Mouse (Mus musculus) MEL (cell line): ENCODE measurements around the gene Cdkn1a. TPM values are rescaled to one million over a fixed set of nuclear protein-coding genes. Genes with fewer than 3 reads are reported as not detected.
A peak's percentile ranks its signal among the peaks of the same experiment; 100 is the strongest.

Experiments used
- DNase-seq: peaks from one replicate; pipeline ENCODE4 v3.0.0; 2011; ENCODE audit warnings: low read depth, low spot score
- H3K27ac ChIP-seq: 2 replicates; pipeline ENCODE4 v1.5.1; 2012; ENCODE audit warnings: low read depth, mild to moderate bottlenecking, control low read depth, low read length, moderate library complexity; ENCODE audit not compliant: control insufficient read depth
- H3K27me3 ChIP-seq, 2 experiments: fragments of 150-350 bp in 1 of 2; sonication (generic) in 1 of 2; 2 replicates each; pipeline ENCODE4 v1.6.1; 2012; ENCODE audit warnings: low read length in 2 of 2, mild to moderate bottlenecking in 2 of 2, improper control_type of control experiment in 1 of 2, moderate library complexity in 1 of 2; ENCODE audit not compliant: insufficient read depth in 2 of 2, control insufficient read depth in 1 of 2
- H3K36me3 ChIP-seq, 2 experiments: 2 replicates each; pipeline ENCODE4 v1.6.1; 2012 to 2014; ENCODE audit warnings: low read length in 2 of 2, improper control_type of control experiment in 1 of 2, inconsistent platforms in 1 of 2, mild to moderate bottlenecking in 1 of 2; ENCODE audit not compliant: insufficient read depth in 2 of 2, control insufficient read depth in 1 of 2
- H3K4me1 ChIP-seq, 2 experiments: fragments of 150-350 bp in 1 of 2; sonication (generic) in 1 of 2; 2 replicates each; pipeline ENCODE4 v1.6.1; 2012; ENCODE audit warnings: low read length in 2 of 2, improper control_type of control experiment in 1 of 2, mild to moderate bottlenecking in 1 of 2; ENCODE audit not compliant: insufficient read depth in 2 of 2, control insufficient read depth in 1 of 2
- H3K4me3 ChIP-seq, 2 experiments: fragments of 150-350 bp in 1 of 2; sonication (generic) in 1 of 2; 2 replicates each; pipeline ENCODE4 v1.5.1; 2012; ENCODE audit warnings: low read depth in 2 of 2, low read length in 2 of 2, mild to moderate bottlenecking in 2 of 2, moderate library complexity in 2 of 2, control low read depth in 1 of 2, improper control_type of control experiment in 1 of 2; ENCODE audit not compliant: control insufficient read depth in 1 of 2, insufficient read depth in 1 of 2
- H3K79me2 ChIP-seq: 2 replicates; pipeline ENCODE4 v1.6.1; 2012; ENCODE audit warnings: mild to moderate bottlenecking, low read length, moderate library complexity; ENCODE audit not compliant: control insufficient read depth, poor library complexity, insufficient read depth
- H3K9ac ChIP-seq: 2 replicates; pipeline ENCODE4 v1.6.1; 2012; ENCODE audit warnings: low read depth, mild to moderate bottlenecking, control low read depth, low read length, moderate library complexity; ENCODE audit not compliant: control insufficient read depth, poor library complexity, severe bottlenecking
- H3K9me3 ChIP-seq: fragments of 150-350 bp; sonication (generic); replicated peaks from 2 replicates; pipeline ENCODE4 v1.6.1; 2012; ENCODE audit warnings: mild to moderate bottlenecking, low read length, improper control_type of control experiment, moderate library complexity; ENCODE audit not compliant: insufficient read depth
- CHD1 ChIP-seq: IDR thresholded peaks from 2 replicates; pipeline ENCODE4 v1.6.1; 2012; ENCODE audit warnings: low read depth, mild to moderate bottlenecking, inconsistent platforms, low read length, improper control_type of control experiment
- CTCF ChIP-seq, 3 experiments: IDR thresholded peaks in 2 of 3; conservative IDR thresholded peaks in 1 of 3; 2 replicates each; pipeline ENCODE4 v1.5.1; 2011 to 2012; ENCODE audit warnings: low read length in 3 of 3, low read depth in 2 of 3, mild to moderate bottlenecking in 2 of 3, improper control_type of control experiment in 1 of 3, inconsistent platforms in 1 of 3, mixed read lengths in 1 of 3, moderate library complexity in 1 of 3; ENCODE audit not compliant: control insufficient read depth in 1 of 3, insufficient read depth in 1 of 3, poor library complexity in 1 of 3, severe bottlenecking in 1 of 3
- ETS1 ChIP-seq: IDR thresholded peaks from 2 replicates; pipeline ENCODE4 v1.6.1; 2012; ENCODE audit warnings: low read depth, mild to moderate bottlenecking, inconsistent platforms, low read length, improper control_type of control experiment, moderate library complexity
- GATA1 ChIP-seq: IDR thresholded peaks from 2 replicates; pipeline ENCODE4 v1.6.1; 2011; ENCODE audit warnings: low read depth, low read length, improper control_type of control experiment
- JUND ChIP-seq: IDR thresholded peaks from 2 replicates; pipeline ENCODE4 v1.6.1; 2011; ENCODE audit warnings: low read depth, mild to moderate bottlenecking, improper control_type of control experiment, low read length
- KAT2A ChIP-seq: conservative IDR thresholded peaks from 2 replicates; pipeline ENCODE4 v1.6.1; 2012; ENCODE audit warnings: low read depth, low read length, improper control_type of control experiment, inconsistent platforms
- MAFK ChIP-seq: IDR thresholded peaks from 2 replicates; pipeline ENCODE4 v1.6.1; 2011; ENCODE audit warnings: low read depth, mild to moderate bottlenecking, low read length, improper control_type of control experiment, borderline replicate concordance
- MAZ ChIP-seq: IDR thresholded peaks from 2 replicates; pipeline ENCODE4 v1.6.1; 2012; ENCODE audit warnings: low read depth, mild to moderate bottlenecking, inconsistent platforms, low read length, improper control_type of control experiment
- MXI1 ChIP-seq: IDR thresholded peaks from 2 replicates; pipeline ENCODE4 v1.6.1; 2011; ENCODE audit warnings: mild to moderate bottlenecking, low read depth, low read length, improper control_type of control experiment
- POLR2A ChIP-seq, 2 experiments: IDR thresholded peaks; 2 replicates each; pipeline ENCODE4 v1.6.1; 2011 to 2012; ENCODE audit warnings: low read length in 2 of 2, mild to moderate bottlenecking in 2 of 2, control low read depth in 1 of 2, improper control_type of control experiment in 1 of 2, low read depth in 1 of 2, moderate library complexity in 1 of 2; ENCODE audit not compliant: control insufficient read depth in 1 of 2, insufficient read depth in 1 of 2, poor library complexity in 1 of 2
- POLR2AphosphoS2 ChIP-seq: IDR thresholded peaks from 2 replicates; pipeline ENCODE4 v1.6.1; 2011; ENCODE audit warnings: low read length, improper control_type of control experiment
- POLR2AphosphoS5 ChIP-seq: IDR thresholded peaks from 2 replicates; pipeline ENCODE4 v1.6.1; 2012; ENCODE audit warnings: low read depth, borderline replicate concordance, mild to moderate bottlenecking, inconsistent platforms, low read length, moderate library complexity, mixed read lengths
- RCOR1 ChIP-seq: IDR thresholded peaks from 2 replicates; pipeline ENCODE4 v1.6.1; 2012; ENCODE audit warnings: low read depth, mild to moderate bottlenecking, inconsistent platforms, low read length, improper control_type of control experiment
- SIN3A ChIP-seq: IDR thresholded peaks from 2 replicates; pipeline ENCODE4 v1.6.1; 2012; ENCODE audit warnings: low read length, improper control_type of control experiment, inconsistent platforms
- SMC3 ChIP-seq: IDR thresholded peaks from 2 replicates; pipeline ENCODE4 v1.6.1; 2011; ENCODE audit warnings: low read depth, low read length, improper control_type of control experiment
- TAL1 ChIP-seq: IDR thresholded peaks from 2 replicates; pipeline ENCODE4 v1.6.1; 2012; ENCODE audit warnings: mild to moderate bottlenecking, inconsistent platforms, low read length, moderate library complexity, mixed read lengths
- UBTF ChIP-seq: IDR thresholded peaks from 2 replicates; pipeline ENCODE4 v1.6.1; 2012; ENCODE audit warnings: low read depth, mild to moderate bottlenecking, inconsistent platforms, low read length, improper control_type of control experiment, moderate library complexity, borderline replicate concordance; ENCODE audit not compliant: insufficient read depth
- polyA plus RNA-seq, 2 experiments: library from polyadenylated mRNA; stranded (reverse) in 1 of 2; unstranded in 1 of 2; fragments of >175 nt in 1 of 2; fragments of >200 nt in 1 of 2; gene quantifications; 2 replicates each; pipeline versions ENCODE4 v1.2.1 to v1.2.4; 2012; ENCODE audit warnings: low replicate concordance in 2 of 2, low read depth in 1 of 2; ENCODE audit not compliant: insufficient read length in 2 of 2, insufficient read depth in 1 of 2, missing spikeins in 1 of 2
- total RNA-seq: library from RNA; depleted of rRNA; stranded (reverse); fragments of 300-350 nt; gene quantifications from 2 replicates; pipeline ENCODE4 v1.2.3, GENCODE M21; 2012

The Cdkn1a gene
- total and polyA plus RNA-seq, 3 experiments, result 2.0 to 21.0 TPM; not detected in 1

GRCm38 (mm10) chr17:29093961-29094309 lies 3.2 kb downstream of the Cdkn1a start:
- no peaks in the 10 kb centered on the region for H3K27me3 ChIP-seq
- H3K79me2 ChIP-seq, result peaks cover 11% of the 10 kb centered on the region
- H3K27ac ChIP-seq, result no peak overlapping the region

GRCm38 (mm10) chr17:29094310-29095181 lies 3.8 kb downstream of the Cdkn1a start:
- peak; percentile 65 for DNase-seq
- H3K27me3 ChIP-seq, result no peaks in the 10 kb centered on the region
- H3K9me3 ChIP-seq, result no peaks in the 10 kb centered on the region
- TF ChIP-seq POLR2A (IDR thresholded peaks at IDR 0.05; ENCODE audit: control insufficient read depth in 1 of 2, insufficient read depth in 1 of 2, low read depth in 1 of 2, low read length in 2 of 2, poor library complexity in 1 of 2) (peak in 1 of 2 experiments; percentile 44; a peak in 1 of 4 replicates), TAL1 (no peak), CHD1 (no peak; the same call in 1 of the 2 replicates), GATA1 (no peak), CTCF (IDR thresholded peaks at IDR 0.05 in 2 of 3, conservative IDR thresholded peaks at IDR 0.05 in 1 of 3; ENCODE audit: control insufficient read depth in 1 of 3, insufficient read depth in 1 of 3, low read depth in 2 of 3, low read length in 3 of 3, poor library complexity in 1 of 3, severe bottlenecking in 1 of 3) (no peak), KAT2A (no peak), MAFK (no peak), SMC3 (no peak), JUND (no peak), POLR2AphosphoS5 (no peak), ETS1 (no peak), SIN3A (no peak), MXI1 (peak; percentile 32; the same call in 1 of the 2 replicates), UBTF (0 out of 2 replicates have a peak, but pooled peaks have one; percentile 81)
- TF ChIP-seq, all 39 proteins: peak for 3
- H3K36me3 ChIP-seq, result peaks cover 0 to 13% of the 10 kb centered on the region in 2 experiments; a peak in 2 of 4 replicates
- peaks cover 11% of the 10 kb centered on the region for H3K79me2 ChIP-seq
- H3K4me3 ChIP-seq, result peak overlapping the region; percentile 61 to 76
- peaks cover 0 to 14% of the 10 kb centered on the region in 2 experiments for H3K4me1 ChIP-seq
- peak overlapping the region; percentile 79 for H3K9ac ChIP-seq
- H3K27ac ChIP-seq, result peak overlapping the region; percentile 67

More at GRCm38 (mm10) chr17:29093961-29094309, 3.2 kb downstream of the Cdkn1a start:
- peaks cover 0 to 9% of the 10 kb centered on the region in 2 experiments; a peak in 2 of 4 replicates for H3K36me3 ChIP-seq
- no peak for DNase-seq
- peaks cover 0 to 10% of the 10 kb centered on the region in 2 experiments; a peak in 3 of 4 replicates for H3K4me1 ChIP-seq
- H3K9me3 ChIP-seq, result no peaks in the 10 kb centered on the region
- TF ChIP-seq RCOR1 (no peak), POLR2AphosphoS2 (no peak), MAZ (0 out of 2 replicates have a peak, but pooled peaks have one; percentile 12)
- H3K9ac ChIP-seq, result peak overlapping the region; percentile 79
- H3K4me3 ChIP-seq, result peak overlapping the region; percentile 61 to 76
